Mouse (Mus musculus): ENCODE data around the gene Cdk19.

Gene Cdk19

DNA sequence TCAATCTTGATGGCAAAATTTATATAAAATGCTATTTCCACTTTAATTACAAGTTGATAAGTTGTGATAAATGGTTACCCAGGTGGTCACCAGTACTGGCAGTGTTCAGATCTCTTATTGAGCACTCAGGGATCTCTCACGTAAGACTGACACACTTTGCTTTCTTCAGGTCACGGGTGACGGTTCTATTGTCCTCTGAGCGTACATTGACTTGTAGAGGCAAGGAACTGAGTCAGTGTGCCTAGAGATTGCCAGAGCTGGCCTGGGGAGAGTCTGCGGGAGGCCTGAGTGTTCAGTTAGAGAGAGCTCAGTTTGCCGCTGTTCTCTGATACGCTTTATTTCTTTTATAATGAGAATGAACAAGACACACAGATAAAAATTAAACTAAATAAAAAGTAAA, 104.0 kb downstream of the Cdk19 start:
- no peak for DNase-seq (ENCODE audit: low spot score)

DNA sequence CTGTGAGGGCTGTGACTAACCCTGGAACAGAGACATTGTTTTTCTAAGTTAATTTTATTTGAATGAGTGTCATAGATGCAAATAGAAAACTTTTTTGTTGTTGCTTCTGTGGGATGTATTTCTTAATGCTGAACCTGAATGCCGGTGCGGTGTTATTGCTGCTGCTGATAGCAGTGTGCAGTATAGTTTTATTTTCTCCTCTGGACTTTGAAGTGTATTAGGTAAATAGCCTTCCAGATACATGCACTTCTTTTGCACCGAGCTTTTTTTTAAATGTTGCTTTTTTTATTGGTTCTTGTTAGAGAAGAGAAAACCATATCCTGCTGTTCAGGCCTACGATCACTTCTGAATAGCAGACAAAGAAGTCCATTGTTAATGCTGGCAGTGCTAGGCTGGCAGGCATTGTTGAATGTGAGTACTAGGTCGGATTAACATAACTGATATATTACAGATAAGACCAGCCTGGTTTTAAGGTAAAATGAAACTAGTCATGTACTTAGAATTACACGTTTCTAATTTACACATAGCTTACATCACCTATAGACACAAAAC, 104.5 kb downstream of the Cdk19 start:
- no peak for DNase-seq (ENCODE audit: low spot score)

DNA sequence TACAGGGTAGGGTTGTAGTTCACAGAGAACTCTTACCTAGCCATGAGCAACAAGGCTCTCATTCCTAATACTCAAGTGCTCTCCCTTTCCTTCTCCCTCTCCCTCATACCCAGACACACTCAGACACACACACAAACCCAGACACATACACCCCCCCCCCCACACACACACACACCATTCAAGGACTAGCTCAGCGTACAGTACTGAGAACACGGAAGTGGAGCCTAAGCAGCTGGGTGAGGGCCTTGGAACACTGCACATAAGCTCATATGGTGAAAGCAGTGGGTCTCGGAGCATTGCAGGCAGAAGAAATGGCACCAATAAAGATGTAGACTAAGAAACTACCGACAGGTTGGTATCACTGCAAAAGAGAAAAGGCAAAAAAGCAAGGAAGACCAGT, 105.2 kb downstream of the Cdk19 start:
- DNase-seq (ENCODE audit: low spot score) = no peak

DNA sequence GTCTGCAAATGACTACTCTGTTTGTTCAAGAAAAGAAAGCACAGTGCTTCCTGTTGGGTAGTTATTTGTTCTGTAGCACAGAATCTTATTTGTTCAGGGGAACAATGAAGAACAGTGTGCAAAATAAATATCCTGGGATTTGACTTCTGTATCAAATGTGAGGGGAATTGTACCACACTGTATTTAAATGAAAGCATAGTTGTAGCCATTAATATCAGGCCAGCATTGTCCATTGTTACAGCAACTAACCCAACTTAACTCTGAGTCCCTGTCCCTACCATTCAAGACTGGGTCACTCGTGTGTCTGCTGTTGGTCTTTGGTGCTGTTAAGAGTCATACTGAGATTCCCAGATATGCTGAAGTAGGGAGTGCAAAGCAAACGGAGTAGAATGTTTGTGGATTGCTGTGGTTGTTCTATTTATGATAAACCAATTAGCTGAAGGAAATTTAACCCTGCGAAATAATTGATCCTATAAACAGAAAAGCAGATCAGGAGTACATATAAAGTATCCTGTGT, 106.8 kb downstream of the Cdk19 start:
- DNase-seq (ENCODE audit: low spot score) = no peak

DNA sequence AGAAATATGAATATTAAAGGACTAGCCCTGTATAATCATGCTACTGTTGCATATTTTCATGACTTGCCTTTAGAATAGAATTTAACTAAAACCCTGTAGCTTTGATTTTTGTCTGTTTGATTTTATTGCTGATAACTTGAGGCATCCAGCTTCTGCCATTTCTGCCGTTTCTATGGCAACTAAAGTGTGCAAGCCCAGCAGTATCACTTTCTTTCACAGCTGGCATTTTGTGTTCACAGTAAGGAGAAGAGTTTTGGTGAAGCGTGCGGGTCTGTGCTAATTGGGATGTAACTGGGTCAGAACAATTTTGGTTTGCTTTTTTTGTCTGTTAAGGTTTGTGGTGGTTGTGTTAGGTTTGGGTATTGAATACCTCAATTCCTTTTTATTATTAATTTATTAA, 107.3 kb downstream of the Cdk19 start:
- no peak for DNase-seq (ENCODE audit: low spot score)

DNA sequence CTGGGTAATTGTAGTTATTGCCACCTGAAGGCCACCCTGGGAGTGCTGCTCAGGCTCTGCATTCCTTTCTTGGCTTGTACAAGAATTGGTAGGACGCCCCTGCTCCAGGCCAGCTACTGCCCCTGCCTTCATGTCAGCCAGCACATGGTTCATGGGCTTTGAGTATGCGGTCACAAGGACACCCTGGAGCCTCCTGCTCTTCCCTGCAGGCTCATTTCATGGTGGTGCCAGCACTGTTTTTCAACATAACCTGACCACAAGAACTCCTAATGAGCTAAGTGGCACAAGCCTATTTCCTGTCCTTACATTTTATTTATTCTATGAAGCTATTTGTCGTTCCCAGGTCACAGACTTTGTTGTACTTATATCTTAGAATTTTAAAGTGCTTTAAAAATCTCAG, 107.9 kb downstream of the Cdk19 start:
- no peak for DNase-seq (ENCODE audit: low spot score)

DNA sequence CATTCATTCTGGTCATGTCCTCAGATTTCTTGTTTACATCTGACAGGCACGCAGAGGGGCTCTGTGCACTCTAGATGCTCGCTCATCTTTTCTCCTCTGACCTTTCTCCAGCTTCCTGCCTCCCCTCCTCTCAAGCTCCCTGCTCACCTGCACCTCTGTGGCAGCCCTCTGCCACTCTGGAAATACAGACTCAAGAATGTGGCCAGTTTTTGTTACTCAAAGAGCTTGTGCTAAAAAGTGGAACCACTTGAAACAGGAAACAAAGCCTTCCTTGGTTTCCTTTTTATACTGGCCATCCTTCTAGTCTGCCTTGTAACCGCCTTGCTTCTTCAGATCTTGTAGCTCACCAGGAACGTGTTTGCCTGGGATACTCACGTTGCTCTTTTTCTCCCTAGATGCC, 108.6 kb downstream of the Cdk19 start:
- DNase-seq (ENCODE audit: low spot score) = no peak

DNA sequence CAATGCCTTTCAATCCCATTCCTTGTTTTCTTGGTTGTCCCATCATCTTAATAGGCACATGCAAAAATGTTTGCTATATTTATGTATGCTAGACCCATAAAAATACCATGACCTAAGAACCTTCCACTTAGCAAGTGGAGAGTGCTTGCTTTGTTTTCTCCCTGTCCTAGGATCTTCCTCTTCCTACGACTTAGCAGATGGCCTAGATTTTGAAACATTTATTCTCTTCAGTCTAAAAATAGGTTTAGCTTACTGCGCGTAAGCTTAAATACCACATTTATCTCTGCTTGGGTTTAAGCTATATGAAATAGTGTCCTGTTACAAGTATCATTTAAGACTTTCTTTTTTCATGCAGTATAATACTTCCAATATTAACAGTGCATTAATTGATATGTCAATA, 109.1 kb downstream of the Cdk19 start:
- DNase-seq (ENCODE audit: low spot score) = no peak

DNA sequence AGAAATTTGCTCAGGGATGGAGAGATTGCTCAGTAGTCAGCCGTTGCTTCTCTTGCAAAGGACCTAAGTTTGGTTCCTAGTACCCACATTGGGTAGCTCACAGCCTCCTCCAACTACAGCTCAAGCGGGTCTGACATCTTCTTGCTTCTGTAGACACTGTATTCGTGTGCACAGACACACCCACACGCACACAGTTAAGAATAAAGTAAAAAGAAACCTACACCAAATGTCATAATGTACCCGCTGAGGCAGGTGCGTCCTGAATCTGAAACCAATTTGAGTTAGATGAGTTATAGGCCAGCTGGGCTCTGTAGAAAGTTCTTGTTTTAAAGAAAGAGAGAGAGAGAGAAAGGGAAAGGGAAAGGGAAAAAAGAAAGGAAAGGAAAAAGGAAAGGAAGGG, 110.2 kb downstream of the Cdk19 start:
- DNase-seq (ENCODE audit: low spot score) = no peak

DNA sequence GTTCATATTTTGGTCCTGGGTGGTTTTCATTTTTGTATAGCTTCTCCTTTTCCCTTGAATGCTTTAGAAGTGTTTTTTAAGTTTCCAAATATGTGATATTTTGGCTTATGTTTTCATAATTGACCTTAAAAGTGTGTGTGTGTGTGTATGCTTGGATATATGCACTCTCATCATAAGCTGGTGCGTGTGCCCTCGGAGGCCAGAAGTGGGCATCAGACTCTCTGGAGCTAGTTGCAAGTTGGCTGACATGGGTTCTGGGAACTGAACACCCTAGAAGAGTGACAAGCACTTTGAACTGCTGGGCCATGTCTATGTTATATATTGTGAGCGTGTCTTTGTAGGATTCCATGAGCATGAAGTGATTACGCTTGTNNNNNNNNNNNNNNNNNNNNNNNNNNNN, 110.8 kb downstream of the Cdk19 start:
- no peak for DNase-seq (ENCODE audit: low spot score)

DNA sequence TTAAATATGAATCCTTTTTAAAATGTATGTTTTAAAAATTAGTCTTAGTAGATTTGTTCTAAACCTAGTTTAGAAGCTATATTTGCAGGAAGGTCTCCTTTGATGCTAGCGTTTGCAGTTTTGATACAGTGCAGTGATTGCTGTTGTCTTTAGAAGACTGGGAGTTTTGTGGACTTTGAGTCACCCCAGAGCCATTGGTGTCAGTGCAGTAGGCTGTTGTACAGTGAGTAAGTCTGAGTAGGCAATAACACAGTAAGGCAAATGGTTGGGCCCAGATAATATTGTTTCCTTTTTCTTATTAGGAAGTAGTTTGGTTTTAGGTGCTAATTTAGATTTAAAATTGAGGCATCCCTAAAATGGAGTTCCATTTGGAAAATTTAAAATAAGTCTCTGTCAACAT, 117.8 kb downstream of the Cdk19 start:
- no peak for DNase-seq (ENCODE audit: low spot score)

DNA sequence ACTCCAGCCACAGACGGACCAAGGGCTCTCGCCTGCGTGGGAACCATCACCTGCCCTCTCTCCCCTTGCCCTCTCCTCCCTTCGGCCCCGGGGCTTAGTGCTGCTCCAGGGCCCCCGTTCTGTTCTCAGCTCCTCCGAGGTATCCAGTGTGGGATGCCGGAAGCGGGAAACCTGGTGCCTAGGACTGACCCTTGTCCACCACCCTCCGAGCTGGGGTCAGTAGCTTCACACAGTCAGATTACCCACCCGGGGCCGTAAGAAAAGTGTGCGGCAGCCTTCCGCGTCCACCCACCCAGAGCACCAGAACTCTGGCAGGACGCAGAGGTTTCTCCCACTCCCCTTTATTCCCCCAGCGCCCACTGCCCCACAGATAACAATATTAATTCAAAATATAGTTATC, 119.8 kb downstream of the Cdk19 start:
- DNase-seq (ENCODE audit: low spot score) = no peak

DNA sequence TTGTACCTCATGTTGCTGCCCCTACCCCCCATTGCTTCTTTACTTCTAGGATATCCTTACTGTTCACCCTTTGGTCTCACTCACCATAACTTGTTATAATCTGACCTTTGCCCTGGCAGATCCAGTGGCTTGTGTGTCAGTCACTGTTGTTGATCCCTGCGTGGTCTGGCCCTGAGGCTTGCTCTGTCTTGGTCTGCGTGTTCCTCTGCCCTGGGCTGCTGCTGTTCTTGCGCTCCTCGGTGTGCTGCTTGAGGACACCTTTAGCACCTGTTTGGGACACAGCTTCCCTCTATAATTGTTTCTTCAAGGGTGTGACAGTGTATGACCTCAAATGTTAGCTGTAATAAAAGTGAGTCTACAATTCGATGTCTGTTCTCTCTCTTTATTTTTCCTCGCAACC, 122.0 kb downstream of the Cdk19 start:
- DNase-seq (ENCODE audit: low spot score) = no peak

DNA sequence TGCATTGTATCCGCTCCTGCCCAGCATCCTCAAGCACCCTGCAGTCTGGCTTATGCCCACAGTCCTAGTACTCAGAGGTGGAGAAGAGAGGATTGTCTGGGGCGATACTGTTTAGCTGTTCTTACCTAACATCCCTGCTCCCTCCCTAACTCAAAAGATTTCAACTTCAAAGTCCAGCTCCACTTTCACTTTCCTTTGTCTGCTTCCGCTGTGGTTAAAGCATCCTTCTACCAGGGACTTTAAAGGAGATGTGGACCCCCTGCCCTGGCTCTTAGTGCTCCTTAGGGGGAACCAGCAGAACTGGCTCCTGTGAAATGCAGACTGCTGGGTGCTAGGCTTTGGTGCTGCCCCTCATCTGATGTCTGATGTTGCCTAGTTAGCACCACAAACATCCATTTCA, 122.9 kb downstream of the Cdk19 start:
- DNase-seq (ENCODE audit: low spot score) = no peak

DNA sequence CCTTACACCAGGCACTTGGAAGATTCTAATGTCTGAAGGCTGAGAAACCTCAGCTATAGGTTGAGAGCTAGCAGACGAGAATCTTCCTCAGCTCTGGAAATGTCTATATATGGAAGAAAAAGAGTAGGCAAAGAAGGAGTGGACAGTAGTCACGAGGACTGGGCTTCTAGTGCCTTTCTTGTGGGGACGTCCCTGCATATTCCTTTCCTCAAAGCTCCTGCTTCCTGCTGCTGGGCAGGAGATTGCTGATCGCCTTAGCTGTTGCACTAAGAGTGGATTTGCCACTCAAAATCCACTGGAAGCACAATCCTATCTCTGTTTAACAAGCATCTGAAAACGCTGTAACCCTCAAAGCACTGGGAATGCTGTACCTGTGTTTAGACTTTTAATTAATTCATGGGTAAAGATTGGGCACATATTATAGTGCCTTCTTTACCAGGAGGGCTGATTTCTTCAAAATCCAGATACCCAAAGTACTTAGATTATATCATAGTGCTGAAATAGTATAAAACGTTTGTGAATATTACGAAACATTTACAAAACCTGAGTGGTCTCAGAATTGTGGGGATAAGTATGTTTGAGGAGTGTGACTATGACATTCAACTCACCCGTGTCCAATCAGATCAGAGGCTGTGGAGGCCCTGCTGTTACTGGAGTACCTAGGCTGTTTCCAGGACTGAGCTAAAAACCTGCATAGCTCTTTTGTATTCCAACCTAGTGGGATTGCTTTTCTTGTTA, 128.0 kb downstream of the Cdk19 start:
- DNase-seq (ENCODE audit: low spot score) = no peak

DNA sequence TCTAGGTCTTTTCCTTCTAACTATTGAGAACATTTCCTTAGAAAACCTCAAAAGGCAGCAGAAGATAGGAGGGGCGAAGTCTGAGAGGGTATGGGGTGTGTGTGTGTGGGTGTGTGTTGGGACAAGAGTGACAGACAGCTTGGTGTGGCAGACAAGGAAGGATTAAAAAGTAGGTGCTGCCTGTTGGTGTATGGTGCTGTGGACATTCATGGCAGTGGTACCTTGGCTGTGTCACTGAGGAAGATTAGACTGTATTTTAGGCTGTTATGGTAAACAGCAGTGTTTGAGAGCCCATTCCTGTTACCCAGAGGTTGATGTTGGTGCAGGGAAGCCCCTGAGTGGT, 128.5 kb downstream of the Cdk19 start:
- DNase-seq (ENCODE audit: low spot score) = no peak

DNA sequence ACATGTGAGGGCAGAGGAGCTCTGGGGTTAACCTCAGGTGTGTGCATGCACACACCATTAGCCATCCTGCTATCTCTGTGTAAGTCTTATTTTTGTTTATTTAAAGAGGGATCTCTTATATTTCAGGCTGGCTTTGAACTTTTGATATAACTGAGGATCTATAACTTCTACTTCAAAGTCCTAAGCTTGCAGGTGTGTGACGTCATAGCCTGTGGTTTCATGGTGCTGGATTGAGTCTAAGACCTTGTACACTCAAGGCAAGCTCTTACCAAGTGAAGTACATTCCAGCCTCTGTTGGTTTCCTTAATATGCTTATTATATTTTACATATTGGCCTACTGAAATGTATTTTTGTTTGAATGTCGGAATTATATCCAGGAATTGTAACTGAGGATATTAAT, 129.8 kb downstream of the Cdk19 start:
- no peak for DNase-seq (ENCODE audit: low spot score)

DNA sequence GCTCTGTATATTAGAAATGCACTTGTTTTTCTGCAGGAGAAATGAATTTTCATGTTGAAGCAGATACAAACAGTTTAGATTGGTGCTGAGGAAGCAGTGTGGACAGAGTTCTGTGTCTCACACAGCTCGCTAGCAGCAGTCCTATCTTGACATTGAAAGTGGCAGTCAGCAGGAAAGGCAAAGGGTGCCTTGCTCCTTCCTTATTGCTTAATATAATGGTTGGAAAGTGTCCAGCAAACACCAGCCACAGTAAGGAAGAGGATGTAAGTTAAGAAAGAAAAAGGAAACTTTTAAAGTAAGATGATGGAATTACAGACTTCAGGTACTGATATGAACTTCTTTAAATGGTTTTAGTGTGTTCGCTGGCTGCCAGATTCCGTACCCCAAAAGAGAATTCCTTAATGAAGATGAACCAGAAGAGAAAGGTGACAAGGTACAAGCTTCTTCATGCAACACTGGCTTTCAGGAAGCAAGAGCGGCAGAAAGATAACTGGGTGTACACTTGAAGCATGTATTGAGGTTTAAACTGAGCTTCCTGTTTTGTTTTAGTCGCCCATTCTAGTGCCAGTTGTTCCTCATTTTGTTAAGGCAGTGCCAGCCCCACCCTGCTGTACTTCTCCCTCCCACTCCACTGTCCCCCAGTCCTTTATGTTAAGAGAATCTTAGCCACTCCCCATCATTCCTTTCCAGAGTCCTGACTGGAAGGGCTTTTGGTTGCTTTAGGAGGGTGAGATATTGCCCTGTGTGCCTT, 137.3 kb downstream of the Cdk19 start:
- DNase-seq (ENCODE audit: low spot score) = no peak

DNA sequence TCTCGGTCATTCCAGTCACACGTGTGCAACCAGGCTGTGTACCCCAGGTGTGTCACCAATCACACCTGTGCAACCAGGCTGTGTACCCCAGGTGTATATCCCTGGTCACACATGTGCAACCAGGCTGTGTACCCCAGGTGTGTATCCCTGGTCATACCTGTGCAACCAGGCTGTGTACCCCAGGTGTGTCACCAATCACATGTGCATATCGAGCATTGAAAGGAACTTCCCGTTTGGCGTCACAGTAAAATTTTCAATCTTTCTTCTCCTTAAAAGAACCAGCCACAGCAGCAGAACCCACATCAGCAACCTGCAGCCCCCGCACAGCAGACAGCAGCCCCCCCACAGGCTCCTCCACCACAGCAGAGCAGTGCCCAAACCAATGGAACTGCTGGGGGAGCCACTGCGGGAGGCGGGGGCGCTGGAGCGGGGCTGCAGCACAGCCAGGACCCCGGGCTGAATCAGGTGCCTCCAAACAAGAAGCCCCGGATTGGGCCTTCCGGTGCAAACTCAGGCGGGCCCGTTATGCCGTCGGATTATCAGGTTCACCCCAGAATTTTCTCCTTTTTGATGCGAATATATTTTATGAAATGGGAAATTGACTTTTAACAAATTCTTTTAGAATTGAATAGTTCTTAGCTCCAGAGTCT, 138.2 kb downstream of the Cdk19 start:
- DNase-seq (ENCODE audit: low spot score) = no peak

DNA sequence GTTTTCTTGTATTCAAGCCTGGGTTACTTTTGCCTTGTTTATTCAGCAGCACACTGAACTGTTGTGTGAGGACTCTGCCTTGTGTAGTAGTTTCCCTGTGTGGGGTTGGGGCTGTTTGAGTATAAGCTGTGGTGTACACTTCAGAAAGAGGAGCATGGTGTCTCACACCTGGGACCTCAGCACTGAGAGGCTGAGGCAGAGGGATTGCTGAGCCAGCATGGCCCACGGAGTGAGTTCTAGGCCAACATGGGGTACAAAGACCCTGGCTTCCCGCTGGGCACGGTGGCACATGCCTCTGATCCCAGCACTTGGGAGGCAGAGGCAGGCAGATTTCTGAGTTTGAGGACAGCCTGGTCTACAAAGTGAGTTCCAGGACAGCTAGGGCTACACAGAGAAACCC, 139.3 kb downstream of the Cdk19 start:
- no peak for DNase-seq (ENCODE audit: low spot score)

DNA sequence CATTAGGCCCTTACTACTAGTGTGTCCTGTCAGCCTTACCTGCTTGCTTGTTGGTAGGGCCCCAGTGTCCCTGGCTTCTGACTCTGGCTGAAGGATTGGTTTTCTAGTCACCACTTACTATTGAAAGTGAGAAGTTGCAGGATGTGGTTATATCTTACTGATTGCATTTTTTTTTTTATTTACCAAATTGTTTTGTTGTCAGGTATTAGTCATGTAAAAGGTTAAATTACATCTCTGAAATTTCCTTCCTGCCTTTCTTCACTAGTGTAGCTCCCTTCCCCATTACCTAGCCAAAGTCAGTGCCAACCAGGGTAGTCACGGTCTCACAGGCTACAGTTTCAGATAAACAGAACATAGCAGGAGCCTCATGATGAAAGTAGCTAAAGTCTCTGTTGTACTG, 139.9 kb downstream of the Cdk19 start:
- no peak for DNase-seq (ENCODE audit: low spot score)

DNA sequence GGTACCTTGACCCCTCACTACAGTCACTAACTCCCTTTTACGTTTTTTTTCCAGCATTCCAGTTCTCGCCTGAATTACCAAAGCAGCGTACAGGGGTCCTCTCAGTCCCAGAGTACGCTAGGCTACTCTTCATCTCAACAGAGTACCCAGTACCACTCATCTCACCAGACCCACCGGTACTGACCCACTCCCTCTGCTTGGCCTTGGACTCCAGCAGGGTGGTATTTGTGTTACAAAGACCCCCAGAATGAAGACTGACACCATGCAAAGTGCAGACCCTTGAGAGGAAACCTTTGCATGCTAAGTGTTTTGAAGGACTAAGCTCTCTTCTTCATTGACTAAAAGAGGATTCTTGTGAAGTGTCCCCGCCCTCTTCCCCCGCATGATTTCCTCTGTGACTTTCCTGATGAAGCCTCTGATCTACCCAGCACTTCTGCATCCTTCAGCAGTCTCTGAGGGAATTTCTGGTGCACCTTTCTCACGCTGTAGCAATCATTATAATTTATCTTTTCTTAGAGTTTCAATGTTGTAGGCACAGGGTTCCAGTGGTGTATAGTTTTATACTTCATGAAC, 140.3 kb downstream of the Cdk19 start:
- no peak for DNase-seq (ENCODE audit: low spot score)

DNA sequence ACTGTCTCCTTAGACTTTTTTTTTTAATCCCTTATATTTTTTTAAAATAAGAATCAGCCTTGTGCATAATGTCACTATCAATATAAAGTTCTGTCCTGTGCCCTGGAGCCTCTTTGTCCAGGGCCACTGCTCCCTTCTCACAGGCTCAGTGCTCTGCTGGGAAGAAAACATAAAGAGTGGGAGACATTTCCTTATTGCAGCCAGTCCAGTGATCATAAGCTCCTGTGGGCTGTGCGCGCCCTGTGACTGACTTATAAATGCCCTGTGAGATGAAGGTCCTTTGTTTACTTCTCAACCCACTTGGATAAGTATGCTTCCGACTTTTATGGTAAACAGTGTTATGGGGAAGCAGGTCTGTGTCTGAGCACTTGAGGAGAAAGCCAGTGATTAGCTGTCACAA, 142.2 kb downstream of the Cdk19 start:
- no peak for DNase-seq (ENCODE audit: low spot score)
